Mouse (Mus musculus): ENCODE data around the gene Mfsd5.

DNA sequence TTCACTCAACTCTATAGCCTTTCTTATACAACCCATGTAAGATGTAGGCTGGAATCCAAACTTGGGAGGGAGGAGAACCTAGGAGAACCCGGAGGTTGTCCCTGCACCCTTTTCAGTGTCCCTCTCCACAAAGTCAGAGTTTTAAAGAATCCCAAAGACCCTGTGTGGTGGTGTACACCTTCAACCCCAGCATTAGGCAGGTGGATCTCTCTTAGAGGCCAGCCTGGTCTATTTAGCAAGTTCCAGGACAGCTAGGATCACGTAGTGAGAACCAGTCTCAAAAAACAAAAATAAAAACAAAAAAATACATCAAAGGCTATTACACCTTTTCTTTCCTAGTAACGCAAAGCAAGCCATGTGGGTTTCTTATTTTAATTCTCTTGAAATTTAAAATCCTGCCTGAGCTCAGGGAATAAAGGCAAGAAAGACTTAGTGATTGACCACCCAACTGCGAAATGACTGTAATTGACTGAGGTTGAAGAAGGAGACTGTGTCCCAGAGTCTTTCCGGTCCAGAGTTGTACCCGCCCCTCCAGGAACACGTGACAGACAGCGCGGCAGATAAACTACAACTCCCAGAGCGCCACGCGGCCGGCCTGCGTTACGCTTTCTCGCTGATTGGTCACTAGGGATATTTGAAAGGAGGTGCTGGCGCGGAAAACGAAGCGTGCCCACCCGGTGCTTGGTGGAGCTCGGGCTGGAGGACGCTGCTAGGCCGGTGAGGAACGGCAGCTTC is 16.5 kb downstream of the Mfsd5 start, which contains the start of gene Espl1:
- TF ChIP-seq CTCF (IDR thresholded peaks at IDR 0.05; ENCODE audit: extremely low read depth, insufficient read depth, insufficient read length, insufficient replicate concordance), result no peak
- TF ChIP-seq POLR2A (IDR thresholded peaks at IDR 0.05; ENCODE audit: low read depth, low read length), result peak; percentile 14; the same call in 1 of the 2 replicates
